Mouse (Mus musculus) embryonic facial prominence, embryonic 14.5 days (tissue): ENCODE results near the gene Atp5j. TPM values are rescaled to one million over a fixed set of nuclear protein-coding genes. Genes with fewer than 3 reads are reported as not detected.

Source experiments
- ATAC-seq: fragments of 200-750 bp; cut with Nextera tagmentation; 2 replicates; pipeline ENCODE4 v1.8.0; 2017; ENCODE audit warnings: low read depth, moderate number of reproducible peaks, moderate TSS enrichment
- DNase-seq: peaks from one replicate; pipeline ENCODE4 v3.0.0-alpha.2; 2015; ENCODE audit warnings: low spot score
- H3K27ac ChIP-seq: fragments of 300-500 bp; sonication (generic); replicated peaks from 2 replicates; pipeline ENCODE4 v1.5.1; 2014; ENCODE audit warnings: low read depth, mild to moderate bottlenecking, low read length, moderate library complexity
- H3K27me3 ChIP-seq: fragments of 300-500 bp; sonication (generic); replicated peaks from 2 replicates; pipeline ENCODE4 v1.6.1; 2014; ENCODE audit warnings: low read length; ENCODE audit not compliant: control insufficient read depth, insufficient read depth
- H3K36me3 ChIP-seq: fragments of 300-500 bp; sonication (generic); 2 replicates; pipeline ENCODE4 v1.6.1; 2014; ENCODE audit warnings: low read length, mixed read lengths; ENCODE audit not compliant: control insufficient read depth, insufficient read depth
- H3K4me1 ChIP-seq: fragments of 300-500 bp; sonication (generic); 2 replicates; pipeline ENCODE4 v1.6.1; 2014; ENCODE audit warnings: antibody characterized with exemption, low read length; ENCODE audit not compliant: control insufficient read depth, insufficient read depth
- H3K4me2 ChIP-seq: fragments of 300-500 bp; sonication (generic); 2 replicates; pipeline ENCODE4 v1.6.1; 2014; ENCODE audit warnings: low read depth, mild to moderate bottlenecking, low read length, moderate library complexity, mixed read lengths
- H3K4me3 ChIP-seq: fragments of 300-500 bp; sonication (generic); 2 replicates; pipeline ENCODE4 v1.5.1; 2014; ENCODE audit warnings: low read depth, mild to moderate bottlenecking, low read length
- H3K9ac ChIP-seq: fragments of 300-500 bp; sonication (generic); 2 replicates; pipeline ENCODE4 v1.6.1; 2014; ENCODE audit warnings: low read depth, mild to moderate bottlenecking, low read length, moderate library complexity, mixed read lengths
- H3K9me3 ChIP-seq: fragments of 300-500 bp; sonication (generic); 2 replicates; pipeline ENCODE4 v1.6.1; 2016; ENCODE audit warnings: low read length; ENCODE audit not compliant: control insufficient read depth
- WGBS: fragments of 180-500 bp; shearing (Covaris S2); extraction: QIAGEN DNeasy Blood & Tissue Kit; methylation state at CpG from one replicate; pipeline ENCODE4 v1.1.7; 2014; 5-methylcytosine and 5-hydroxymethylcytosine counted together
- polyA plus RNA-seq: library from polyadenylated mRNA; unstranded; fragments of >200 nt; fragmentation: Nextera tagmentation; extraction: Ambion mirVana; gene quantifications from 2 replicates; pipeline ENCODE4 v1.2.1, GENCODE M21; 2014

Atp5j gene
- polyA plus RNA-seq, 1 experiment from 2014 or later, result 892 TPM

DNA sequence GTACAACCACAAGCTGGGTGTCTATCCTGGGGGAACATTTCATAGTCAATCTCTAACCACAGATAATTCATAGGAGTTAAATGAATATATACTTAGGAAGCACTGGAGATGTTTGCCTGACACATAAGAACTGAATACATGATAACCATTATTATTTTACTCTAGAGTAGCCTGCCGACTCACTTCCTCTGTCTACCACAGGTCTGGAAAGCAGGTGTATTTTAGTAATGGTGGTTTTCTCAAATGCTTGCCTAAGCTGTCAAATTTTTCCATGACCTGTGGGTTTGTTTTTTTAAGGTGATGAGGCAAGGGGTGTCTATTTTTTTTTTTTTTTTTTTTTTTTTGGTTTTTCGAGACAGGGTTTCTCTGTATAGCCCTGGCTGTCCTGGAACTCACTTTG lies 35.4 kb downstream of the Atp5j start:
- H3K9ac ChIP-seq, result no peak overlapping the region
- H3K4me1 ChIP-seq, result no peaks in the 10 kb centered on the region
- WGBS, result 84% methylated on average over 1 of the region's 2 CpGs
- H3K27ac ChIP-seq, result no peak overlapping the region
- no peak for ATAC-seq
- DNase-seq, result no peak
- no peak overlapping the region for H3K4me2 ChIP-seq
- no peak overlapping the region for H3K4me3 ChIP-seq
- no peaks in the 10 kb centered on the region for H3K27me3 ChIP-seq
- no peaks in the 10 kb centered on the region for H3K36me3 ChIP-seq
- H3K9me3 ChIP-seq, result no peaks in the 10 kb centered on the region

DNA sequence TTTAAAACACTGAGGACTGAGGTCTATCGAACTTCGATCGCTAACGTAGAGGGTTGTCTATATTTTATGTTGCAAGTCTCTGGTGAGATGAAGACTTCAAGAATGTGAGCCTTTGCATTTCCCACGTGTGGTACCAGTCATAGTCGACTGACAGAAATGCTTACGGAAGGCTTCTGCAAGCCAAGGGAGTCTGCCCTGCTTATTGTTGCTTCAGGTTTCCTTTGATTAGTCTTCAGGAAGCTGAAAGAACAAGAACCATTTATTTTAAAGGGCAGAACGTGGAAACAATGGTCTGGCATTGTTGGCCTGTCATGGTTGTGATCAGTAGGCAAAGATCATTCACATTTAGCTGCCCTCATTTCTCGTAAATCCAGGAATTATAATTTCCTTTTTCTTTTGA lies 38.7 kb downstream of the Atp5j start:
- Histone ChIP-seq H3K4me1 (no peaks in the 10 kb centered on the region), H3K27me3 (no peaks in the 10 kb centered on the region), H3K9ac (no peak overlapping the region), H3K9me3 (no peaks in the 10 kb centered on the region), H3K4me2 (no peak overlapping the region), H3K36me3 (no peaks in the 10 kb centered on the region), H3K27ac (no peak overlapping the region), H3K4me3 (no peak overlapping the region)
- DNase-seq, result no peak
- 79% methylated on average over 9 of the region's 9 CpGs for WGBS
- ATAC-seq, result no peak

- Histone ChIP-seq H3K4me3 (no peak overlapping the region), H3K4me2 (no peak overlapping the region), H3K27me3 (no peaks in the 10 kb centered on the region), H3K9me3 (no peaks in the 10 kb centered on the region), H3K4me1 (no peaks in the 10 kb centered on the region), H3K36me3 (no peaks in the 10 kb centered on the region), H3K9ac (no peak overlapping the region), H3K27ac (no peak overlapping the region)
- ATAC-seq, result no peak
- 65% methylated on average over 3 of the region's 3 CpGs for whole genome bisulfite sequencing
- no peak for DNase-seq
Observed at GRCm38 (mm10) chr16:84795337-84795736, 40.1 kb downstream of the Atp5j start.

GRCm38 (mm10) chr16:84793401-84793800 lies 42.0 kb downstream of the Atp5j start:
- H3K9ac ChIP-seq, result no peak overlapping the region
- no peaks in the 10 kb centered on the region for H3K36me3 ChIP-seq
- 84% methylated on average over 14 of the region's 14 CpGs for WGBS
- ATAC-seq (no peak), DNase-seq (no peak)
- no peaks in the 10 kb centered on the region for H3K4me1 ChIP-seq
- no peak overlapping the region for H3K4me2 ChIP-seq
- H3K27me3 ChIP-seq, result no peaks in the 10 kb centered on the region
- no peaks in the 10 kb centered on the region for H3K9me3 ChIP-seq
- no peak overlapping the region for H3K27ac ChIP-seq
- no peak overlapping the region for H3K4me3 ChIP-seq

DNA sequence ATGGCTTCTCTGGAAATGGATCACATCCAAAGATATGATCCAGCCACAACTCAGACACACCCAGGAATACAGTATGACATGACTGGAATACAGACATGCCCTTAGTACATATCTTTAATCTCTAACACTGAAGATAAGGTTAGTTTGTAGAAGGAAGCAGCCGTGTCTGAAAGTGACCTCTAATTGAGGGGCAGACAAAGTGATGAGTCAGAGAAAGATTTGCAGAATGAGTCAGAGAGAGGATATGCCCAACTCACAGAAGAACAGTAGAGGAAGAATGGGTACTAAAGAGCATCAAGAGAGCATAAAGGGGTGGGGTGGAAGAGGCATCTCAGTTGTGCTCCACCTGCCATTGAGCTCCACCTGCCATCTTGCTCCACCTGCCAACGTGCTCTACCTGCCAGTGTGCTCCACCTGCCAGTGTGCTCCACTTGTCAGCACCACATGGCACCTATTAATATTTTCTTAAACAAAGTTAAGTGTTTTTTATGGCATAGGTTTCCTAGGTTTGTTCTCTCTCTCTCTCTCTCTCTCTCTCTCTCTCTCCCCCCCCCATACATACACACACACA lies 44.7 kb downstream of the Atp5j start:
- Histone ChIP-seq H3K9me3 (no peaks in the 10 kb centered on the region), H3K4me2 (no peak overlapping the region), H3K36me3 (no peaks in the 10 kb centered on the region), H3K9ac (no peak overlapping the region), H3K27me3 (no peaks in the 10 kb centered on the region), H3K4me1 (no peaks in the 10 kb centered on the region), H3K4me3 (no peak overlapping the region), H3K27ac (no peak overlapping the region)
- no peak for DNase-seq
- WGBS, result 71% methylated on average over 2 of the region's 2 CpGs
- no peak for ATAC-seq

DNA sequence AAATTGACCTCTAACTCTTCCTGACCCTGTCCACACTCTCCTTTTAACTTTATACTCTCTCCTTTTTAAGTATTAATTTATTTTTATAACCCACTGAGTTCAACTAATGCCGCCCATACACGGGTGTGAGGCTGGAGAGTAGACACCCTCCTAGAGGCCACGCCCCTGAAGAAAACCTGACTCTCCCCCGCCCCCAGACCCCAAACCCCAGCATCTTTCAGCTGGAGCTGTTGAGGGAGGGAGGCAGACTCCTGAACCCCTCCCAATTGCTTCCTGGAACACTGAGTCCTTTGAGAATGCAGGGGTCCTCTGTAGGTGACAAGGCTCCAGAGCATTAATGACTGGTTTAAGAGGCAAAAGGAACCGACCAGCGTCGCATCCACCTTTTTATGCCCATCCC lies 50.5 kb downstream of the Atp5j start:
- DNase-seq, result no peak
- H3K27ac ChIP-seq, result no peak overlapping the region
- no peaks in the 10 kb centered on the region for H3K27me3 ChIP-seq
- no peak overlapping the region for H3K9ac ChIP-seq
- H3K4me2 ChIP-seq, result no peak overlapping the region
- H3K36me3 ChIP-seq, result no peaks in the 10 kb centered on the region
- WGBS, result 25% methylated on average over 7 of the region's 7 CpGs
- no peaks in the 10 kb centered on the region for H3K9me3 ChIP-seq
- H3K4me3 ChIP-seq, result no peak overlapping the region
- no peaks in the 10 kb centered on the region for H3K4me1 ChIP-seq
- no peak for ATAC-seq

DNA sequence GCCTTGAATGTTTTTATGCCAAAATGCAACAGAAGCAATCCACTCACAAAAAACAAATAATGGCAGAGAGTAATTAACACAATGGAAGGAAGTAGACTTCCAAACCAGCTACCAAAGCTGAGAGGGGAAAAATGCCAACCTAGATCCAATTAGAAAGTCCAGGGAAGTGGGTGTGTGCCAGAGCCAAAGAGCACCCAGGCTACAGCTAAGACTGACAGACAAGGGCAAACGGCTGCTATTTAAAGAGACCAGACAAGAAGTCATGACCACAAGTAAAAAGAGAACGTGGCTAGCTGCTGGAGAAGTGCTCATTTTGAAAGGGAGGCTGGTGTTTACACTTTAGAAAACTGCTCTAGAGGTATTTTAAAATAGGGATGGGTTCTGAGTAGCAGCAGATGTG lies 52.1 kb downstream of the Atp5j start:
- no peak overlapping the region for H3K27ac ChIP-seq
- ATAC-seq (no peak), DNase-seq (peak; percentile 36)
- H3K9me3 ChIP-seq, result no peaks in the 10 kb centered on the region
- no peak overlapping the region for H3K9ac ChIP-seq
- H3K36me3 ChIP-seq, result no peaks in the 10 kb centered on the region
- H3K4me1 ChIP-seq, result no peaks in the 10 kb centered on the region
- 51% methylated on average over 2 of the region's 2 CpGs for WGBS
- no peaks in the 10 kb centered on the region for H3K27me3 ChIP-seq
- H3K4me3 ChIP-seq, result no peak overlapping the region
- no peak overlapping the region for H3K4me2 ChIP-seq

GRCm38 (mm10) chr16:84779718-84780117 lies 55.7 kb downstream of the Atp5j start:
- Histone ChIP-seq H3K9ac (no peak overlapping the region), H3K4me1 (0 out of 2 replicates have a peak, but pooled peaks cover 3% of the 10 kb centered on the region), H3K36me3 (no peaks in the 10 kb centered on the region), H3K4me3 (no peak overlapping the region), H3K9me3 (no peaks in the 10 kb centered on the region), H3K4me2 (no peak overlapping the region), H3K27ac (no peak overlapping the region), H3K27me3 (0 out of 2 replicates have a peak, but pooled peaks cover 4% of the 10 kb centered on the region)
- WGBS, result 85% methylated on average over 5 of the region's 5 CpGs
- ATAC-seq (no peak), DNase-seq (no peak)

DNA sequence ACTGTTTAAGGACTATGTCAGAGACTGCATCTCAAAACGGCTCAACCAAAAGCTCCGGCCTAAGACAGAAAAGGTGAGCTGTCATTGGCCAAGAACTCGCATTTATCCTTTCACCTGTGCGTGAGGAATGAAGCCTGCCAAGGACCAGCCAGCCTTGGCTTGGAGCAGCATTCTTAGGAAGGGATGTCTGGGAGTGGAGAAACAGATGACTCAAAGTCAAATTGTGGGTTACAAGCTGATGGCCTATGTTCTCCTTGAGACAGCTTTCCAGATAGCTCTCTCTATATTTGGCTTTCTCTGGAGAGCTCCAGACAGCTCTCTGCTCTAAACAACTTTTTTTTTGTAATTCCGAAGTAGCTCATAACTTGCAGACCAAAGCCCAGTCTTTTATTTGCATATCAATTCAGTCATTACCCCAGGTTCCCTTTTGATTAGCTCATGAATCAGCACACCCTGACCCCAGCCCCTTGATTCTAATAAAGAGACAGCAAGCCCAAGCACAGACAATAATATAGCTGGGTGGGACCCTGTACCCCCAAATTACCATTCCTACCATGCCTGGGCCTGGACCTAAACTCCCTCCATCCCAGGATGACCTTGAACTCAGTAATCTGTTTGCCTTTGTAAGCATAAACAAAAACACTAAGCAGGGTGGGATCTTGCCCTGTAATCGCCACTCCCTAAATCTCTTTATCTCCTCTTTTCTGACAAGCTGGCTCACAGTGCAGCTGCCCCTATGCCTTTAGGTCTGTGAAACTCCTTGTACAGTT lies 56.4 kb downstream of the Atp5j start:
- ATAC-seq (no peak), DNase-seq (no peak)
- H3K4me1 ChIP-seq, result 0 out of 2 replicates have a peak, but pooled peaks cover 4% of the 10 kb centered on the region
- no peak overlapping the region for H3K27ac ChIP-seq
- no peak overlapping the region for H3K4me2 ChIP-seq
- 79% methylated on average over 6 of the region's 6 CpGs for WGBS
- H3K9me3 ChIP-seq, result no peaks in the 10 kb centered on the region
- H3K27me3 ChIP-seq, result 0 out of 2 replicates have a peak, but pooled peaks cover 7% of the 10 kb centered on the region
- no peak overlapping the region for H3K9ac ChIP-seq
- H3K4me3 ChIP-seq, result no peak overlapping the region
- no peaks in the 10 kb centered on the region for H3K36me3 ChIP-seq
